Mouse (Mus musculus): ENCODE results near the gene Ei24.

Ei24 gene

DNA sequence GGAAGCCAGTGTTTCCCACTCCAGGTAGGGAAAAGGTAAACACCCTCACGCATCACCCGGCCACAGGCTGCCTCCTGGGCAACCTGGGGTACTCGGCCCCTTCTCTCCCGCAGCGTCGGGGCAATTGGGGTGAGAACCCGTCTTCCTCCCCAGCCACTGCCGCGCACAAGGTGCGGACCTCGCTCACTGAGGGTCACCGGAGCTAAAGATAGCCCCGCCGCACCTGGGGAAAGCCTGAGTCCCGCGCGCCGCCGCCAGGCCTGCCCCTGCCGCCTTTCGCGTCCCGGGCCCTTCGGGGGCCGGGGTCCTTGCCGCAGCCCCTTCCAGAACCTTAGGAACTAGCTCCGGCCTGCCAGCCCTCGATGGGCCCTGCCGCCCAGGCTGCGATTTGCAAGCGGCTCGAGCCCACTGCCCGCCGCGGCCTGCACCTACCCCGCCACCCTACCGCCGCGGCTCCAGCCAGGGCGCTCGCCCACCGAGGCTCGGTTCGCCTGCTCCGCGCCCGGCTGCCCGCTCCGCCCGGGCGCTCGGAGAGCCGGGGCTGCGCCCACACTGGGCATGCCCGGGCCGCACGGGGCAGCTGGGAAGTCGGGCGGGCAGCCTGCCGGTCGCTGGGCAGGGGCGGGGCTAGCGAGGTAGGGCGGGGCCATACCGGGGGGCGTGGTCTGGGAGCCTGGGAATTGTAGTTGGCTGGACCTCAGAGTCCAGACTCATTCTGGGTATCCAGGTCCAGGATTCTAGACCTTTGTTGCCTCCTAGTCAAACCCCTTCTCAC lies at the start of gene Ei24:
Gene Ei24, minus strand, starts transcription at position 613 of the 775 bp plus-strand sequence.
- peak; percentile 96 for DNase-seq

DNA sequence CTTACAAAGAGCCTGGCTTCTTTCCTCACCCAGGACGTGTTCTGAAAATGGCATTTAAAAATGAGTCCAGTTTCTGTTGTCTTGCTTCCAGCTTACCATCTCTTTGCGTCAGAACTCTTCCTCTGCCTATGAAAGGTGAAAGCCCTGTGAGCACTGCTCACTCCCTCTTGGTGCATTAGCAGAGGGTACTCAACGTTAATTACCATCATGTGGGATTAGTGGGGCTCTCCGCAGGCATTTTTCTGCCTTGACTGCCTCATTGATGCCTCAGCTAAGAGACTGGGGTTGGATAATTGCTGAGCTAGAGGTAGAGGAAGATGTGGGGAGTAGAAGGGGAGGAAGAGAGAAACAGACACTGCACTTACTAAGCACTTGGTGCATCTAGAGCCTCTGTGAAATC lies 49.2 kb upstream of the Ei24 start:
- DNase-seq: no peak

DNA sequence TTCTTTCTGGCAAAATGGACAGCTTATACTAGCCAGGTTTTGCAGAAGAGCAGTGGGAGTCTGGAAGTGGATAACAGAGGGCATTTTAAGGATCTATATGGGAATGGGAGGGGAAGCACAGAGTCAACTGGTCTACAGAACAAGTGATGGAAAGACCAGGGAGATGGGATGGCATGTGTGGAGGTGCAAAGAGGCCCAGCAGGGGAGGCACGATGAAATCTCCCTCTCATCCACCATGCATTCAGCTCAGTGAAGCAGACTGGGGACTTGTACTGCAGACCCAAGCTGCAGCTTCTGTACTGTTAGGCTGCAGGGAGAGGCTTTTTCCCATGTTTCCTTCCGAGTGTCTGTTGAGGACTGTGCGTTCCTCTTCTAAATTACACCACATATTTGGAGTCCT lies 36.7 kb upstream of the Ei24 start:
- DNase-seq: no peak

DNA sequence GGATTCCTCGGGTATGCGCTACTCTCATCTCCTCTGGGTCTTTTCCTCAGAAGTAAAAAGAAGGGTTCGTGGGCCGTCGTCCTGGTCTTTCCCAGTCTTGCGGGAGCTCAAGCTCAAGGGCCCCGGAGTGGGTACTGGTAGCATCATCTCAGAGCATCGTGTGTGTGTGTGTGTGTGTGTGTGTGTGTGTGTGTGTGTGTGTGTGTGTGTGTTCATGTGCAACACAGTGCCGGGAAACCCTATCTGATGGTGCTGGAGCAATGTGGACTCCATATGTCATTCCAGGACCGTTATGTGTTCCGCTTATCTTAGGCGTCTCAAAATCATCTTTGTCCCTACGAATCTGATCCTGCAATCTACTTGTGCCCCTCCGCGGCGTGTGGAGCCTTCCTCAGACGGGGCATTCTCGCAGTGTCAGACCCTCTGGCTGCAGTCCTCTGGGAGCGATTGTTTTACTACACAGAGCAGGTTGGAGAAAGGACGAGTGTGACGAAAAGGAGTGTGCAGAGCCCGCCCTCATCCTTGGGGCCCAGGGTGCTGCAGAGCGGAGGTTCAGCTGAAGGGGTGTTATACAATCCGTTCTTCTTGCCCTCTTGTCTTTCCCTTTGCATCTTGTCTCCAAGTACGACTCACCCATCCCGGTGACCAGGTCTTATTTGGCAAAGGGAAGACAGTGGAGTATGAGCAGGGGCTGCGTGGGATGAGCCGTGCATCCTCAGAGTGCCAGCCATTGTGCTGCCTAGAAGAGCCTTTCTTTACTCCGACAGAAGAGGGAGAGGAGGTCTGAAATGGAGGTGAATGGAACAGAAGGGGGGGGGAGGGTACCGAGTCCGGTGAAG lies 36.1 kb upstream of the Ei24 start:
- DNase-seq: no peak

DNA sequence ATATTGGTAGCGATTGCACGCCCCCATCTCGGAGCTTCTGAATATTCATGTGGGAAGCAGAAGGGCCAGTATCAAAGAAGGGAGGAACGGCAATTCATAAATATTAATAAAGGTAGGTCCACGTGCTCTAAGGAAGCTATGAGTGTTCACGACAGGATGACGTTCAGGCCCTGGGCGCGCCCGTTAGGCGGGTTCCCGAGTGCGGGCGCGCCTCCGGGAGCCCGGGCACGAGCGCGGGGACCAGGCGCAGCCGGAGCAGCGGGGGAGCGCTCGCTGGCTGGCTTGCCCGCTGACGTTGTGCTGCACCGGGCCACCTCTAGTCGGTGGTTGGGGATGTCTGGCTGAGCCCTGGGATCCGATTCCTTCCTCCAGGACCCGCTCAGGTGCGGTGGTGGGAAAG lies 35.3 kb upstream of the Ei24 start:
- DNase-seq: peak; percentile 44

DNA sequence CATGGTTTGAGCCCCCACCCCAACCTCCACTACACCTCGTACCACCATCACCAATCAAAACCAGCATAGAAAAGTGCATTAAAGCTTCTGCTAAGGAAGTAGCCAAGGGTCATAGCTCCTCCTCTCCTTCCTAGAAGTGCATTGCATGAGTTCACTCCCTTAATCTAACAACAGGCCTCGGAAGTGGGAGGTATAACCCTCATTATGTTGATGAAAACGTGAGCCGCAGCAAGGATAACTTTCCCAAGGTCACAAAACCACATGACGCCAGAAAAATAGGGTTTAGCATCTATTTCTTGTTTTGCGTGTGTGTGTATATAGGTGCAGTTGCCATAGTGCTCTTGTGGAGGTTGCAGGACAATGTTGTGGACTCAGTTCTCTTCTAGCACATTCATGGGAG lies 34.2 kb upstream of the Ei24 start:
- DNase-seq: no peak

DNA sequence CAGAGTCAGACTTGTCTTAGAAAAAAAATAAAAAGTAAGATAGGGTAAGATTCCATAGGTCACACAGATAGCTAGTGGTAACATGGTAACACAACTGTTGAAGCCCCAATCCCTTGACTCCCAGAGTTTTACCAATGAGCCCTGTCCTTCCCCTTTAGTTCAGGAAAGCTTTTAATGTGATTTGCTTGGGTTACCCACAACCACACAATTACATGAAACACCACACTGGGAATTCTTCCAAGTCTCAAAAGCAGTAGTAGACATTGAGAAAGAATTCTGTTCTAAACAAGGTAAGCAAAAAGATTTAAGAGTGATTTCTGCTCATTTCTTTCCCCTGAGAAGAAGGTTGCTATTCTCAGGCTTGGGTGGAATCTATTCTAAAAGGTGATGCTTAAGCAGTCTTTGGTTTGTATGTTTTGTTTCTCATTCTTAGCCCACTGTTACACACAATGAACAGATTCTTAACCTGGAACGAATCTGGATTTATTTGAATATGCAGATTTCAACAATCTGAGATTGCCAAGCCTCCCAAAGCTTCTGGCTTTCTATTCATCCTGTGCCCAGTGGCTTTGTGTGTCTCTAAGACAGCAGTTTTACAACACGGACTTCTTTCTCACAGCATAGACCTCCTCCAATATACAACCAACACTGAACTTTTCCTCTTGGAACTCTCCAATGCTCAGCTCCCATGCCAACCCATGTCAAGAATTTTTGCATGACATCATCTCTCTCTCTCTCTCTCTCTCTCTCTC lies 29.6 kb upstream of the Ei24 start:
- no peak for DNase-seq

DNA sequence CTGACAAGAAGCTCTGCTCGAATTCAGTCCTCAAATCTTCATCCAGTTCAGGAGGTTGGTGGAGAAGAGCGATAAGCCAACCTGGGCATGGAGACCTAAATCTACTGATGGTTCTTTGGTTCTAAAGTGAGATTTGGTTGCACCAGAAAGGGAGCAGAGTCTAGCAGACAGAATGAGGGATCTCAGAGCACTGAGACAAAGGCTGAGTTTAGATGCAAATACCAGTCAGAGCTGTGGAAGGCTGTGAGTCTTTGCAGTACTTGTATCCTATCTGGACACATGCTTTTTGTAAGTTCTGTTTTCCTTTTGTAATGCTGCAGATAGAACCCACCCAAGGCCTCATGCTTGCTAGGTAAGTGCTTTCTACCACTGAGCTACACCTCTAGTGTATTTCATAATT lies 24.8 kb upstream of the Ei24 start:
- no peak for DNase-seq

DNA sequence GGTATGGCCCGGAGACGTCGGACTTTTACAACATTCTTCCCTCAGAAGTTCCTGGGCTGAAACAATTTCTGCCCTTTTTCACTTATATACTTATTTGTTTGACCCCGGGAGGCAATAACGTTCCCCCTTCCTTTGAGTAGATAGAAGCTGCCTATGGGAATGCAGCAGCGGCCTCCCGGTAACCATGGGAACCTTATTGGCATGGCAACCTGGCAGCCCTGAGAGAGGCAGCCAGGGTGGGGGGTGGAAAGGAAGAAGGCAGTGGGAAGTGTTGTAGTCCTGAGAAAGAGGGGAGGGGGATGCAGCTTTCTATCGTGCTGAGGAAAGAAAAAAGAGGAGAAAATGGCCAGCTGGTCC lies 24.4 kb upstream of the Ei24 start, which contains the start of gene Fez1:
Gene Fez1, plus strand, starts transcription at position 221 of the 357 bp plus-strand sequence.
- no peak for DNase-seq

DNA sequence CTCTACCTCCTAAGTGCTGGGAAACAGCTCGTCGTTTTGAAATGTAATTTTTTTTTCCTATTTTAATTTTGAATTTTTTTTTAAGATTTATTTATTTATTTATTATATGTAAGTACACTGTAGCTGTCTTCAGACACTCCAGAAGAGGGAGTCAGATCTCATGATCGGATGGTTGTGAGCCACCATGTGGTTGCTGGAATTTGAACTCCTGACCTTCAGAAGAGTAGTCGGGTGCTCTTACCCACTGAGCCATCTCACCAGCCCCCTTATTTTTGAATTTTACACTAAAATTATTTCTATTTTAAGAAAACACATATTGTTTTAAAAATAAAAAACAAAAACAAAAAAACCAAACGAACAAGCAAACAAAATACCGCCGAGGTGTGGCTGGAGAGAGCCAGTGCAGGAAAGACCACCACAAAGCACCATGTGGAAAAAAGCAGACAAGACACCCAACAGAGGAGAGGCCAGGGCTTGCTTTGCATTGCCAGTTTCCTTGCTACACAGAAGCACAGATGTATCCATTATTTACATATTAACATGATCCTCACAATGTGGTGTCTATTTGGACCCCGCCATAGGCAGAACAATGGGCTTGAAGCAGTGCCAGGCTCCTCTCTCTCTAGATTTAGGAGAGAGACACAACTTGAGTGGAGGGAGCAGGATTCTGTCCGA lies 23.9 kb upstream of the Ei24 start:
- DNase-seq: no peak

DNA sequence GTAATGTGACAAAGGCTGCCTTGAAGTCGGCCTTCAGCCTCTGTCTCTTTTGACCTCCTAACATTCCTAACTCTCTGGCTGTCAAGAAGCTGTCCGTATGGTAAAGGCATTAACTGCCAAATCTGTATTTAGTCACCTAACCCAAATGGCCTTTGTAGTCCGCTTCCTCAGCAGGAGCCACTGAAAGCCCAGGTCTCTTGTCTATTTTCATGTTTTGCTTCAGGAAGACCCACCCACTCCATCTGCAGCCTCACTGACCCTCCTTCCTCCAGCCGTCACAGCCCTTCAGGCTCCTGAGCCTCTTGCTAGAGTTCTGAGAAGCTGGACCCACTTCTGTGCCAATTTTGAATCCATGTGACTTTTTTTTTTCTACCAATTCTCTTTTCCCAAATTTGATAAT lies 21.7 kb upstream of the Ei24 start:
- no peak for DNase-seq

DNA sequence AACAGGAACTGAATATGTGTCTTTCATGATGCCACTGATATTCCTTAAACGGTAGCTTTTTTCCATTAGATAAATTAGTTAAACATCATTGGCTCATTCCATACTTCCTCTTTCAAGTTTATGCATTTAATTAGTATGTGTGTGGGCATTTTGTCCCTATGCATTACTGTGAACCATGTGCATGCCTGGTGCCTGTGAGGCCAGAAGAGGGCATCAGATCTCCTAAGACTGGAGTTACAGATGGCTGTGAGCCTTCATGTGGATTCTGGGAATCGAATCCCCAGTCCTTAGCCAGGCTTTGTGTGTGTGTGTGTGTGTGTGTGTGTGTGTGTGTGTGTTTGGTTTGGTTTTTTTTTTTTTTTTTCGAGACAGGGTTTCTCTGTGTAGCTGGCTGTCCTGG lies 17.3 kb upstream of the Ei24 start:
- no peak for DNase-seq

DNA sequence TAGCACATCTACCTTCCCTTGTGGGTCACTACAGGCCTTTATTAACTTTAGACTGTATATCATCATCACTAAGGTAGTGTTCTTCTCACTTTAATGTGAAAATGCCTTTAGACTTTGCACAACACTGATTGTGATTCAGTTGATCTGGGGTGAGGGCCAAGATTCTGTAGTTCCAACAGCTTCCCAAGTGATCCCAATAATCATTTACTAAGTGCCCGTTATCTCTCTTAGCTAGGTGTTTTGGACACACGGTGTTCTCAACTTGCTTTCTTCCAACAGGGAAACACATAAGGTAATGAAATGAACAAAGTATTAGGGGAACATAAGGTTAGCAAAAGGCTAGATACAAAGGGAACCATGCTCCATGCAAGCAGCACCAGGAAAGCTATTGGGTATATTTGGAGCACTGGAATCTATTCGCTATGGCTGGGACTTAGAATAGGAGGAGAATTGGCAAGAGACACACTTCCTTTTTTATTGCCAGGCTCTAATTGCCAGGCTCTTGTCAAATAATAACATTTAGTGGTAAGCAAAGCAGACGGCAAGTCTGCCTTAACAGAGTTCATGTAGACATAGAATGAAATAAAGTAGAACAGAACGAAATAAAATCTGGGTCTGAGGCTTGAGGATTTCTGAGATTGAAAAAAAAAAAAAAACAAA lies 11.1 kb upstream of the Ei24 start:
- DNase-seq: no peak

DNA sequence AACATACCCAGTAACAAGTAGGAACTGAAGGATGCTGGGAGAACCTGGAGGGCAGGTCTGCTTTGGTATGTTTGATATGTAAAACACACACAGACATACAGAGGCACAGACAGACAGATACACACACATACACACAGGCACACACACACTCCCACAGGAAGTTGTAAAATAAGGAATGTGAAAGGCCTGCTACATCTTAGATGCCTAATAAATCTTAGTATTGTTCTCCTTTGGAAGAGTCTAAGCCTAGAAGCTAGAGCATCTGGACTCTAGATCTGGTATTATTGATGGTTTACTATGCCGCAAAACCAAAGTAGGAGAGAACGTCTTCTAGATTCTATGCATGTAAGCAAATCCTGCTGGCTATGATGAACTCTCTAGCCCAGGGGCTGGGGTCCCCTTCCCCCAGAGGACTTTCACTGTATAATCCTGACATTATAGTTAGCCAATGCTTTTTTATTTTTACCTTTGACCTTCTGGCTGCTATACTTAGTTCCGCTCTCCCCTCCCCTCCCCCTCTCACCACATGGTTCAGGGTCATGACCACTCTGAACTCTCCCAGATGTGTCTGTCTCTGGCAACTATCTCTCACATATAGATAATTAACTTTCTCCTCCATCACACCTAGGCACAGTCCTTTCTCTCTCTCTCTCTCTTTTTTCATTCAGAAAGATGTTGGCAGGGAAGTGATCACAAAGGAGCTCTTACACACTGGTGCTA lies 8.2 kb upstream of the Ei24 start:
- no peak for DNase-seq

DNA sequence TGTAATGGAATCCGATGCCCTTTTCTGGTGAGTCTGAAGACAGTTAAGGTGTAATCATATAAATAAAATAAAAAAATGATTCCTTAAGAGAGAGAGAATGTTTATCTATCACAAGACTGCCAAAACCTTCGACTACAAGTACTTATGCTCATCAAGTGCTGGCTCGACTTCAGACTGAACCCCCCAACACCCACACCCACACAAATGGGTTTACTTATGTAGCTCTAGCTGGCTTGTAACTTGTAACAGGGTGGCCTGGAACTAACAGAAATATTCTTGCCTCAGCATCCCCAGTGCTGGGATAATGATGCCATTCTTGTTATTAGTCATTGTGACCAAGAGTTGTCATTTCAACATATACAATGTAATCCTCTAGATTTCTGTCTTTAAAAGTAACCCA lies 6.7 kb upstream of the Ei24 start:
- no peak for DNase-seq

DNA sequence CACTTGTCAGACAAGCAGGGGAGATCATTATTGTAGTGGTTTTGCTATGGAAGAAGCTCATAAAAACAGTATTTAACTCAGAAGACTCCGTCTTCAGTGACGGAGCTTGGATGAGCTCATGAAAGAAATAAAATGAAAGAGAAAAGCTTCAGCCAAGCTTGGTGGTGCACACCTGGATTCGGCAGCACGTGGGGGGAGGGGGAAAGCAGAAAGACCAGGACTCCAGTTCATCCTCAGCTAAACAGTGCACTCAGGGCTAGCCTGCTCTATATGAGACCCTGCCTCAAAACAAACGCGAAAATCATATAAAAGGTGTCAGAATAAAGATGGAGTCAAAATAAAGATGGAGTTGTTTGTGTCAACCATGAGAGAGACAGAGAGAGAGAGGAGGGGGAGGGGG lies 6.2 kb upstream of the Ei24 start:
- DNase-seq: no peak

DNA sequence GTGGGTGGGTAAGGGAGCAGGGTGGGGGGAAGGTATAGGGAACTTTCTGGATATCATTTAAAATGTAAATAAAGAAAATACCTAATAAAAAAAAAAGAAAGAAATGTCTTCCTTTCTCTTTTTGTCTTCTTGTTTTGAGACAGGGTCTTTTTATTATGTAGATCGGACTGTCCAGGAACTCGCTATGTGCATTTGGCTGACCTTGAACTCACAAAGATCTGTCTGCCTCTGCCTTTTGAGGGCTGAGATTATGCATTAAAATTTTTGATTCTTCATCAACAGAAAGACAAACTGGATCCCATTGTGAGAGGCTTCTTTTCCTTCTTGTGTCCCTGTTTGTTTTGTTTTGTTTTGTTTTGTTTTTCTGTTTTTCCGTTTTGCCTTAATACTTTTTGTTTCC lies 5.8 kb upstream of the Ei24 start:
- no peak for DNase-seq

DNA sequence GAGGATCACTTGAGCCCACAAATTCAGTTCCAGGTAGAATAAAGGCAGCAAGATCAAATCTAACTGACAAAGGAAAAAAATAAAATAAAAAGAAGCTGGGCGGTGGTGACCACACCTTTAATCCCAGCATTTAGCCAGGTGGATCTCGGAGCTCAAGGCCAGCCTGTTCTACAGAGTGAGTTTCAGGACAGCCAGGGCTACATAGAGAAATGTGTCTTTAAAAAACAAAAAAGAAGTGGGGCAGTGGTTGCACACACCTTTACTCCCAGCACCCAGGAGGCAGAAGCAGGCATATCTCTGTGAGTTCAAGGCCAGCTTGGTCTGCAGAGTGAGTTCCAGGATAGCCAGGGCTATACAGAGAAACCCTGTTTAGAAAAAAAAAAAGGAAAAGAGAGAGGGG lies 4.8 kb upstream of the Ei24 start:
- DNase-seq: no peak

DNA sequence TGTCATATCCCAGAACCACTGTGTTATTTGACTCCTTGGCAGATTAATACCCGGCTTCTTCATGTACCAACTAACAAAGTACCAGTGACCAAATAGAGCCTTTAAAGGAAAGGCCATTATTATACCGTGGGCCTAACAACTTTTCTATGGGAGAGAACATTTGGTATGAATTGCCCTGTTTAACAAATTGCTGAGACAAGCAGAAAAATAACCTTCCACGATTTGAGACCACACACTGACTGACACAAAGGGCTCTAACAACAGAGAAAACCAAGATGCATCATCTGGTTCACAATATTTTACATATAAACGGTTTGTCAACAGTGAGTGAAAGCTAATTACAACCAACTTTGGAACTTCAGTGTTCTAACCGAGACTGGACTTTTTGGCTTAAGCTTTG lies 969 bp downstream of the Ei24 start:
- DNase-seq: no peak

DNA sequence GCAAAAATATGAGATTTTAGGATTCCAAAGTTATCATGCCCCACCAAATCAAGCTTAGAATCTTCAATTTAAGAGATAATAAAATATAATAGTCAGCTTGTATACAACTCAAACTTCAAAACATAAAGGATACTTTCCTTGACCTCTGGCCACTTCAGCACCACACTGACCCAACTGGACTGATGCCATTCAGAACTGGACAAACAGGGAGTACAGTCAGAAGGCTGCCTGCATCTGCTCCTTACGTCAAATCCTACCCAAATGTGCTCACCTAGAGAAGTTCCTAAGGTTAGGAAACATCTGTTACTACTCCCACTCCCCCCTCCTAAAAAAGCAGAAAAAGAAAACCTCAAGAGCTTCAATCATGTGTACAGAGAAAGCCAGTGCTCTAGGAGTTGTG lies 1.6 kb downstream of the Ei24 start:
- peak; percentile 11 for DNase-seq

DNA sequence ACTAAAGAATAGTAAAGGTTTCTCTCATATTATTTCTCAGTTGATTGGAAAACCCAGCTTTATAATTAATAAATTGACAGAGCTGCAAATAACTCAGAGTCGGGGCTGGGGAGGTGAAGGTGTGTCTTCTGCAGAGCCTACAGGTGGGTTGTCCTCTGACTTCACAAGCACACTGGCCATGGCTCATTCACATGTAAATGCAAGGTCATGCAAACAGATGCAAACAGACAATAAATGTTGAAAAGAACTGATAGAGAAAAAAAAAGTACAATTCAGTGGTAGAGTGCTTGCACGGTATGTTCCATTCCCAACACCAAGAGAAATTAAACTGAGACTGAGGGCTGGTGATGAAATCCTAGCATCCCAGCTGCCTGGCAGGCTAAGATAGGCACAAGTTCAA lies 2.7 kb downstream of the Ei24 start:
- DNase-seq: no peak

DNA sequence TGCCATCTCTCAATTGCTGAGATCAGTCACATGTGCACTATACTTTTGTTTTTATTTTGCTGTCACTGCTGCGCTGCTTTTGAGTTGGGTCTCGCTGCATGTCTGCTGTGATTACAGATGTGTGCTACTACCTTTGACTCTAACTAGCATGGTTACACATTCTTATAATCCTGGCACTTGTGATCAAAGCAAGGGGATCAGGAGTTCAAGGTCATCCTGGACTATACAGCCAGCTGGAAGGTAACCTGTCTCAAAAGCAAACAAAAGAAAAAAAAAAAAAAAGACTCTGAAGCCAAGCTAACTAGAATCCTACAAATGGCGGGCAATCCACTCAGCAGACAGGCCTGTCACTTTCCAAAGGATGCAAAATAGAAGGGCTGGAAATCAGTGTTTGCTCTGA lies 5.0 kb downstream of the Ei24 start:
- DNase-seq: no peak

All from lung, postnatal 36 days (tissue).